Mouse (Mus musculus): ENCODE measurements at regions not wholly inside any gene's neighbourhood (a gene's known extent, or its start where the extent isn't known, plus 50 kb on each side); places are given as distances from the start of the nearest gene placed in this dataset.

DNA sequence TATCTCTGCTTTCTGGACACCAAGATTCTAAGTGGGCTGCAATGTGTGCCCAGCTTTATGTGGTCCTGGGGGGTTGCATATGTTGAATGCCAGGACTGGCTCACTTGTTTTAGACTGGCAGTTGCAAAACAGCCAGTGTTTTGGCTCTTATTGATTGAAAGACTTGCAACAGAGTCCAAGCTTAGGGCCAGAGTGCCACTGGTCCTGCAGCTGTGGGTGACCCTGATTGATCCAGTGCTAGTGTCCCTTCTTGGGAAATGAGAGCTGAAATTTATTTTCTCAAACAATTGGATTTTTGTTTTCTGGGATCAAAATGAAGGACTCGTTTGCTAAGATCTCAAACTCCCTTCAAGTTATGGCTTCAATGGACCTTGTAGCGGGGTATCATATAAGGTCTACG lies 603.4 kb downstream of the Epha4 start:
- TF ChIP-seq MAX (IDR thresholded peaks at IDR 0.05), result no peak
- no peak for TF ChIP-seq CTCF (IDR thresholded peaks at IDR 0.05; ENCODE audit: control insufficient read depth, insufficient read depth, insufficient read length)
- no peak for TF ChIP-seq MYOD1 (IDR thresholded peaks at IDR 0.05; ENCODE audit: control insufficient read depth, insufficient read length, low read depth)

Measured in C2C12 (cell line).